Mouse (Mus musculus): ENCODE measurements around the gene Ralgapa2. TPM values are rescaled to one million over a fixed set of nuclear protein-coding genes. Genes with fewer than 3 reads are reported as not detected.

Gene Ralgapa2
- polyA plus RNA-seq, 1 experiment: 2.3 TPM

DNA sequence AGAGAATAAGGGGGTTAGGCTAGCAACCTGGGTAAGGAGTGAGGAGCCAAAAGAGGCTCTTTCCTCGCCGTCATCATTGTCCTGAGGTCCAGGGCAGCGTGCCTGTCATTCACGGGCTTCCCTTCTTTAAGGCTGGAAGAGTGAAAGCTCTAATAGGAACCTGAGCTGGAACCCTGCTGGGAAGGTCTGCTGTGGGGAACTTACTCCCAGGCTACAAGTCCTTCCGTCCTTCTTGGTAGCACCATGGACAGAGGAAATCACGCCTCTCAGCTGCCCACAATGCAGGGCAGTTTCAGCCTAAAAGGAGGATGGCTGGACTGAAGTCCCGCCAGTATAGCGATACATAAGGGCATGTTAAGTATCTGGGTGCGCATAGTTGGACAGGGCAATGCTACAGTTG is 285.7 kb downstream of the Ralgapa2 start:
- H3K27me3 ChIP-seq (ENCODE audit: control insufficient read depth, insufficient read depth, insufficient read length): peaks cover 31% of the 10 kb centered on the region
- TF ChIP-seq CEBPB (IDR thresholded peaks at IDR 0.05; ENCODE audit: low read depth) (no peak), FOSL1 (IDR thresholded peaks at IDR 0.05; ENCODE audit: insufficient read depth, low read length, poor library complexity, severe bottlenecking) (no peak), CTCF (IDR thresholded peaks at IDR 0.05; ENCODE audit: control insufficient read depth, insufficient read depth, insufficient read length) (no peak), MYOG (IDR thresholded peaks at IDR 0.05; ENCODE audit: control insufficient read depth, extremely low read depth, insufficient read length) (no peak)

DNA sequence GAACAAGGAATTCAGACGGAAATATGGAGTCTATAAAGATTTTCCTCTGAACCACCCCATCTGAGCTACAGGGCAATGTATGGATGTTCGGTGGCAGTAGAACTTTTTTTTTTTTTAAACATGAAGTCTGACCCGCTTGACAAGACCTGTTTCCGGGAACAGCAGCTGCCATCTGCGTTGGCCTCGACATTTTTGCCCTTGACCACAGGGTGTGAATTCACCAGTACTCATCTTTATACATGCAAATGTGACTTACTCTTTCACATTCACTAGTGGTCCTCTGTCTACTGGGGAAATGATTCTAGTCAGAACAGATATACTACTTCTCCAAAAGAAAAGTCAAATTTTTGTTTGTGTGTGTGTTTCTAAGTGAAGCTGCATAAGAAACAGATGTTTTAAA is 286.3 kb downstream of the Ralgapa2 start:
- Histone ChIP-seq H3K79me3 (ENCODE audit: low read depth) (no peaks in the 10 kb centered on the region), H3ac (ENCODE audit: control insufficient read depth, insufficient read length, low read depth) (no peak overlapping the region), H3K27me3 (ENCODE audit: control insufficient read depth, insufficient read depth, insufficient read length) (peaks cover 37% of the 10 kb centered on the region), H3K4me3 (ENCODE audit: insufficient read depth, poor library complexity, severe bottlenecking) (no peak overlapping the region), H3K36me3 (ENCODE audit: control insufficient read depth, insufficient read depth) (no peaks in the 10 kb centered on the region), H3K79me2 (ENCODE audit: control insufficient read depth, insufficient read depth) (no peaks in the 10 kb centered on the region)
- no peak for TF ChIP-seq MAX (IDR thresholded peaks at IDR 0.05)
- no peak for TF ChIP-seq USF1 (IDR thresholded peaks at IDR 0.05; ENCODE audit: low read depth)
- TF ChIP-seq FOSL1 (IDR thresholded peaks at IDR 0.05; ENCODE audit: insufficient read depth, low read length, poor library complexity, severe bottlenecking): no peak
- no peak for TF ChIP-seq CTCF (IDR thresholded peaks at IDR 0.05; ENCODE audit: control insufficient read depth, insufficient read depth, insufficient read length)
- TF ChIP-seq MYOG (IDR thresholded peaks at IDR 0.05; ENCODE audit: control insufficient read depth, extremely low read depth, insufficient read length): no peak
- no peak for TF ChIP-seq MYOD1 (IDR thresholded peaks at IDR 0.05; ENCODE audit: control insufficient read depth, insufficient read length, low read depth)
- TF ChIP-seq CEBPB (IDR thresholded peaks at IDR 0.05; ENCODE audit: low read depth): no peak

More for the DNA sequence above, 285.7 kb downstream of the Ralgapa2 start:
- Histone ChIP-seq H3K36me3 (ENCODE audit: control insufficient read depth, insufficient read depth) (no peaks in the 10 kb centered on the region), H3K79me2 (ENCODE audit: control insufficient read depth, insufficient read depth) (no peaks in the 10 kb centered on the region), H3K4me3 (ENCODE audit: insufficient read depth, poor library complexity, severe bottlenecking) (no peak overlapping the region), H3K79me3 (ENCODE audit: low read depth) (no peaks in the 10 kb centered on the region), H3ac (ENCODE audit: control insufficient read depth, insufficient read length, low read depth) (no peak overlapping the region)

DNA sequence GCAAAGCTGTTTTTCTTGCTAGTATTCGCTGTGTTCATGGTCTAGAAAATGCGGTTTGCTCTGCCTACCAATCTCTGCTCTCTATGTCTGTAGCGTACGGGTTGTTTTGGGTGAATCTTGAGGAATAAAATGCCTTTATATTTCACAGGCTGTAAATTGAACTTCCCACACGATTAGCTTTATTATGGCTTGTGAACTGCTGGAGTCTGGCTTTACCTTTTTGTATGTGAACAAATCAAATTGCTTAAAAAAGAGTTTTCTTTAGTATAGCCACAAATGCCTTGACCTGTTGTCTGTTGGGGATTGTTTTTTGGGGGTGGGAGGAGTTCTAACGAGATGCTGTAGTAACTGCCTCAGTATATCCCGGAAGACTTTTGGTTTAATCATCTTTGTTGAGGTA is 288.0 kb downstream of the Ralgapa2 start:
- no peaks in the 10 kb centered on the region for H3K79me3 ChIP-seq (ENCODE audit: low read depth)
- peaks cover 41% of the 10 kb centered on the region for H3K27me3 ChIP-seq (ENCODE audit: control insufficient read depth, insufficient read depth, insufficient read length)
- H3K4me3 ChIP-seq (ENCODE audit: insufficient read depth, poor library complexity, severe bottlenecking): no peak overlapping the region
- no peaks in the 10 kb centered on the region for H3K36me3 ChIP-seq (ENCODE audit: control insufficient read depth, insufficient read depth)
- no peak overlapping the region for H3ac ChIP-seq (ENCODE audit: control insufficient read depth, insufficient read length, low read depth)
- TF ChIP-seq MAX (IDR thresholded peaks at IDR 0.05) (no peak), CTCF (IDR thresholded peaks at IDR 0.05; ENCODE audit: control insufficient read depth, insufficient read depth, insufficient read length) (no peak), MYOD1 (IDR thresholded peaks at IDR 0.05; ENCODE audit: control insufficient read depth, insufficient read length, low read depth) (no peak), MYOG (IDR thresholded peaks at IDR 0.05; ENCODE audit: control insufficient read depth, extremely low read depth, insufficient read length) (no peak), CEBPB (IDR thresholded peaks at IDR 0.05; ENCODE audit: low read depth) (no peak), FOSL1 (IDR thresholded peaks at IDR 0.05; ENCODE audit: insufficient read depth, low read length, poor library complexity, severe bottlenecking) (no peak), USF1 (IDR thresholded peaks at IDR 0.05; ENCODE audit: low read depth) (no peak)
- H3K79me2 ChIP-seq (ENCODE audit: control insufficient read depth, insufficient read depth): no peaks in the 10 kb centered on the region

DNA sequence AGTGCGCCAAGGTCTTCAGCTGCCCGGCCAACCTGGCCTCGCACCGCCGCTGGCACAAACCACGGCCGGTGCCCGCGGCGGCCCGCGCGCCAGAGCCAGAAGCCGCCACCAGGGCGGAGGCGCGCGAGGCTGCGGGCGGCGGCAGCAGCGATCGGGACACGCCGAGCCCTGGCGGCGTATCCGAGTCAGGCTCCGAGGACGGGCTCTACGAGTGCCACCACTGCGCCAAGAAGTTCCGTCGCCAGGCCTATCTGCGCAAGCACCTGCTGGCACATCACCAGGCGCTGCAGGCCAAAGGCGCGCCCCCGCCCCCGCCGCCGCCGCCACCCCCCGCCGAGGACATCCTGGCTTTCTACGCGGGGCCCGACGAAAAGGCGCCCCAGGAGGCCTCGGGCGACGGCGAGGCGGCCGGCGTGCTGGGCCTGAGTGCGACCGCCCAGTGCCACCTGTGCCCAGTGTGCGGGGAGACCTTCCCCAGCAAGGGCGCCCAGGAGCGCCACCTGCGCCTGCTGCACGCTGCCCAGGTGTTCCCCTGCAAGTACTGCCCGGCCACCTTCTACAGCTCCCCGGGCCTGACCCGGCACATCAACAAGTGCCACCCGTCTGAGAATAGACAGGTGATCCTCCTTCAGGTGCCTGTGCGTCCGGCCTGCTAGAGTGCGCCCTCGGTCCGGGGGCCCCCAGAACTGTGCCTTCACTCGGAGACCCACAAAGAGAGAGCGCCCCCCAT is 288.8 kb downstream of the Ralgapa2 start:
- H3K27me3 ChIP-seq (ENCODE audit: control insufficient read depth, insufficient read depth, insufficient read length): peaks cover 47% of the 10 kb centered on the region
- no peak overlapping the region for H3ac ChIP-seq (ENCODE audit: control insufficient read depth, insufficient read length, low read depth)
- H3K79me2 ChIP-seq (ENCODE audit: control insufficient read depth, insufficient read depth): no peaks in the 10 kb centered on the region
- TF ChIP-seq CTCF (IDR thresholded peaks at IDR 0.05; ENCODE audit: control insufficient read depth, insufficient read depth, insufficient read length): no peak
- no peak for TF ChIP-seq CEBPB (IDR thresholded peaks at IDR 0.05; ENCODE audit: low read depth)
- TF ChIP-seq MYOD1 (IDR thresholded peaks at IDR 0.05; ENCODE audit: control insufficient read depth, insufficient read length, low read depth): no peak
- TF ChIP-seq FOSL1 (IDR thresholded peaks at IDR 0.05; ENCODE audit: insufficient read depth, low read length, poor library complexity, severe bottlenecking): no peak
- TF ChIP-seq MAX (IDR thresholded peaks at IDR 0.05): no peak
- TF ChIP-seq MYOG (IDR thresholded peaks at IDR 0.05; ENCODE audit: control insufficient read depth, extremely low read depth, insufficient read length): no peak
- no peak for TF ChIP-seq USF1 (IDR thresholded peaks at IDR 0.05; ENCODE audit: low read depth)
- H3K79me3 ChIP-seq (ENCODE audit: low read depth): no peaks in the 10 kb centered on the region
- no peak overlapping the region for H3K4me3 ChIP-seq (ENCODE audit: insufficient read depth, poor library complexity, severe bottlenecking)
- H3K36me3 ChIP-seq (ENCODE audit: control insufficient read depth, insufficient read depth): no peaks in the 10 kb centered on the region

DNA sequence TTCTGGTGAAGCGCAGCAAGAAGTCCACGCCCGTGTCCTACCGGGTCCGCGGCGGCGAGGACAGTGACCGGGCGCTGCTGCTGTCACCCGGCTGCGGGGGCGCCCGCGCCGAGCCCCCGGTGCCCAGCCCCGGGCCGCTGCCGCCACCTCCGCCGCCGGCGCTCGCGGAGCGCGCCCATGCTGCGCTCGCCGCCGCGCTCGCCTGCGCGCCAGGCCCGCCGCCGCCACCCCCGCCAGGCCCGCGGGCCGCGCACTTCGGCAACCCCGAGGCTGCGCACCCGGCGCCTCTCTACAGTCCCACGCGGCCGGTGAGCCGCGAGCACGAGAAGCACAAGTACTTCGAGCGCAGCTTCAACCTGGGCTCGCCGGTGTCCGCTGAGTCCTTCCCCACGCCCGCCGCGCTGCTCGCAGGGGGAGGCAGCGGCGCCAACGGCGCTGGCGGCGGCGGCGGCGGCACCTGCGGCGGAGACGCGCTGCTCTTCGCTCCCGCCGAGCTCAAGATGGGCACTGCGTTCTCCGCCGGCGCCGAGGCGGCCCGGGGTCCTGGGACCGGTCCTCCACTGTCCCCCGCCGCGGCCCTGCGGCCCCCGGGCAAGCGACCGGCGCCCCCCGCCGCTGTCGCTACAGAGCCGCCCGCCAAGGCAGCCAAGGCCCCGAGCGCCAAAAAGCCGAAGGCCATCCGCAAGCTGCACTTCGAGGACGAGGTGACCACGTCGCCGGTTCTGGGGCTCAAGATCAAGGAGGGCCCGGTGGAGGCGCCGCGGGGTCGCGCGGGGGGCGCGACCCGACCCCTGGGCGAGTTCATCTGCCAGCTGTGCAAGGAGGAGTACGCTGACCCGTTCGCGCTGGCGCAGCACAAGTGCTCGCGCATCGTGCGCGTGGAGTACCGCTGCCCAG is 289.6 kb downstream of the Ralgapa2 start:
- no peaks in the 10 kb centered on the region for H3K36me3 ChIP-seq (ENCODE audit: control insufficient read depth, insufficient read depth)
- H3K27me3 ChIP-seq (ENCODE audit: control insufficient read depth, insufficient read depth, insufficient read length): peaks cover 55% of the 10 kb centered on the region
- H3K79me3 ChIP-seq (ENCODE audit: low read depth): no peaks in the 10 kb centered on the region
- TF ChIP-seq MAX (IDR thresholded peaks at IDR 0.05) (no peak), MYOD1 (IDR thresholded peaks at IDR 0.05; ENCODE audit: control insufficient read depth, insufficient read length, low read depth) (no peak), CTCF (IDR thresholded peaks at IDR 0.05; ENCODE audit: control insufficient read depth, insufficient read depth, insufficient read length) (no peak), MYOG (IDR thresholded peaks at IDR 0.05; ENCODE audit: control insufficient read depth, extremely low read depth, insufficient read length) (no peak), CEBPB (IDR thresholded peaks at IDR 0.05; ENCODE audit: low read depth) (no peak), FOSL1 (IDR thresholded peaks at IDR 0.05; ENCODE audit: insufficient read depth, low read length, poor library complexity, severe bottlenecking) (no peak), USF1 (IDR thresholded peaks at IDR 0.05; ENCODE audit: low read depth) (no peak)
- H3K79me2 ChIP-seq (ENCODE audit: control insufficient read depth, insufficient read depth): no peaks in the 10 kb centered on the region
- no peak overlapping the region for H3K4me3 ChIP-seq (ENCODE audit: insufficient read depth, poor library complexity, severe bottlenecking)
- no peak overlapping the region for H3ac ChIP-seq (ENCODE audit: control insufficient read depth, insufficient read length, low read depth)
